Mouse (Mus musculus): Measurements from ENCODE around the gene Phf11d.
"Not testable (repeated sequence)": the region's sequence is repeated elsewhere in the genome, so short reads cannot be mapped to it uniquely, and the experiment has no call there.

DNA sequence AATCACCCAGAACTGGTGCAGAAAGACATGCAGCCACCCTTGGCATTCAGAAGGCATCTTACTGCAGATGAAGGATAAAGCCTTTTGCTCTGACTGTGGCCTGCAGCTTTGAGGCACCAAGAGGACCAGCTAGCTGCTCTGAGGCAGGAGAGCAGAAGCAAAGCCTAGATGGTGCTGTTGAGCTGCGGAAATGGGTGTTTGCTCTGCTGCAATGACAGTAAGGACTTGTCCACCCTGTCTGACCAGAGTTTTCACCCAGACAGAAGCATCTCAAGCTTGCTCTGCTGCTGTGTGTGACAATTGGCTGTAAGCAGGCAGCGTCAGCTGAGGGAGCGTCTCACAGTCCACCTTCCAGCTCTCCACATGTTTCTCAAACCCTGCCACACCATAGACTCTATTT lies 34.8 kb downstream of the Phf11d start:
- not testable (repeated sequence) for TF ChIP-seq POLR2A (IDR thresholded peaks at IDR 0.05; ENCODE audit: low read depth, low read length)
- peak; percentile 50; the same call in 1 of the 2 replicates for TF ChIP-seq CTCF (IDR thresholded peaks at IDR 0.05; ENCODE audit: borderline replicate concordance, insufficient read depth, low read length)

All from embryonic fibroblast, embryonic 13.5 days (primary cell).